Mouse (Mus musculus): ENCODE measurements around the gene Kdm8. TPM values are rescaled to one million over a fixed set of nuclear protein-coding genes. Genes with fewer than 3 reads are reported as not detected.

Kdm8 gene
- polyA plus RNA-seq, 1 experiment = 4.0 TPM

GRCm38 (mm10) chr7:125470901-125471300, 26.4 kb downstream of the Kdm8 start:
- H3K4me3 ChIP-seq = no peak overlapping the region

GRCm38 (mm10) chr7:125471991-125472741, 27.7 kb downstream of the Kdm8 start:
- Histone ChIP-seq H3K4me2 (ENCODE audit: low read depth) (peak overlapping the region; percentile 65), H3K27me3 (ENCODE audit: control insufficient read depth, insufficient read depth, insufficient read length) (no peaks in the 10 kb centered on the region), H3ac (ENCODE audit: control insufficient read depth, insufficient read length) (no peak overlapping the region), H3K36me3 (ENCODE audit: control insufficient read depth, insufficient read depth) (peaks cover 5% of the 10 kb centered on the region), H3K79me2 (ENCODE audit: control insufficient read depth, insufficient read depth) (no peaks in the 10 kb centered on the region), H3K4me3 (no peak overlapping the region)
- TF ChIP-seq MYOG (IDR thresholded peaks at IDR 0.05; ENCODE audit: control insufficient read depth in 1 of 3, insufficient read depth in 1 of 3, insufficient read length in 2 of 3, low read depth in 2 of 3) (peak in 1 of 3 experiments; percentile 16), TCF3 (IDR thresholded peaks at IDR 0.05; ENCODE audit: insufficient read length, low read depth) (no peak), E2F4 (IDR thresholded peaks at IDR 0.05; ENCODE audit: insufficient read depth) (no peak), MYOD1 (IDR thresholded peaks at IDR 0.05; ENCODE audit: control insufficient read depth in 1 of 3, insufficient read length in 2 of 3, low read depth in 2 of 3) (peak in 2 of 3 experiments; percentile 59 to 62)

More at GRCm38 (mm10) chr7:125470901-125471300, 26.4 kb downstream of the Kdm8 start:
- no peaks in the 10 kb centered on the region for H3K79me2 ChIP-seq (ENCODE audit: control insufficient read depth, insufficient read depth)
- TF ChIP-seq MYOD1 (IDR thresholded peaks at IDR 0.05; ENCODE audit: control insufficient read depth in 1 of 3, insufficient read length in 2 of 3, low read depth in 2 of 3) (no peak), TCF3 (IDR thresholded peaks at IDR 0.05; ENCODE audit: insufficient read length, low read depth) (no peak), USF1 (IDR thresholded peaks at IDR 0.05; ENCODE audit: low read depth) (no peak), POLR2AphosphoS2 (IDR thresholded peaks at IDR 0.05; ENCODE audit: insufficient read length, low read depth) (no peak), TCF12 (IDR thresholded peaks at IDR 0.05; ENCODE audit: insufficient read depth, poor library complexity, severe bottlenecking) (no peak), E2F4 (IDR thresholded peaks at IDR 0.05; ENCODE audit: insufficient read depth) (no peak), SRF (IDR thresholded peaks at IDR 0.05; ENCODE audit: control insufficient read depth, insufficient read length, low read depth) (no peak), CEBPB (IDR thresholded peaks at IDR 0.05; ENCODE audit: insufficient read depth, poor library complexity, severe bottlenecking) (no peak), POLR2A (IDR thresholded peaks at IDR 0.05; ENCODE audit: insufficient read length, low read depth) (no peak), MAX (IDR thresholded peaks at IDR 0.05; ENCODE audit: low read depth) (no peak), MYOG (IDR thresholded peaks at IDR 0.05; ENCODE audit: control insufficient read depth in 1 of 3, insufficient read depth in 1 of 3, insufficient read length in 2 of 3, low read depth in 2 of 3) (no peak), REST (IDR thresholded peaks at IDR 0.05; ENCODE audit: insufficient read depth, insufficient read length) (no peak)
- H3K27me3 ChIP-seq (ENCODE audit: control insufficient read depth, insufficient read depth, insufficient read length) = no peaks in the 10 kb centered on the region
- H3K36me3 ChIP-seq (ENCODE audit: control insufficient read depth, insufficient read depth) = peaks cover 5% of the 10 kb centered on the region
- no peak overlapping the region for H3ac ChIP-seq (ENCODE audit: control insufficient read depth, insufficient read length)
- H3K4me2 ChIP-seq (ENCODE audit: low read depth) = no peak overlapping the region

GRCm38 (mm10) chr7:125474535-125474934, 30.1 kb downstream of the Kdm8 start:
- no peaks in the 10 kb centered on the region for H3K27me3 ChIP-seq (ENCODE audit: control insufficient read depth, insufficient read depth, insufficient read length)
- no peak overlapping the region for H3ac ChIP-seq (ENCODE audit: control insufficient read depth, insufficient read length)
- H3K79me2 ChIP-seq (ENCODE audit: control insufficient read depth, insufficient read depth) = no peaks in the 10 kb centered on the region
- no peak overlapping the region for H3K4me3 ChIP-seq
- no peaks in the 10 kb centered on the region for H3K36me3 ChIP-seq (ENCODE audit: control insufficient read depth, insufficient read depth)
- TF ChIP-seq CEBPB (IDR thresholded peaks at IDR 0.05; ENCODE audit: insufficient read depth, poor library complexity, severe bottlenecking) (no peak), POLR2A (IDR thresholded peaks at IDR 0.05; ENCODE audit: insufficient read length, low read depth) (no peak), MYOD1 (IDR thresholded peaks at IDR 0.05; ENCODE audit: control insufficient read depth in 1 of 3, insufficient read length in 2 of 3, low read depth in 2 of 3) (no peak), MYOG (IDR thresholded peaks at IDR 0.05; ENCODE audit: control insufficient read depth in 1 of 3, insufficient read depth in 1 of 3, insufficient read length in 2 of 3, low read depth in 2 of 3) (no peak), TCF3 (IDR thresholded peaks at IDR 0.05; ENCODE audit: insufficient read length, low read depth) (no peak), SRF (IDR thresholded peaks at IDR 0.05; ENCODE audit: control insufficient read depth, insufficient read length, low read depth) (no peak), E2F4 (IDR thresholded peaks at IDR 0.05; ENCODE audit: insufficient read depth) (no peak), TCF12 (IDR thresholded peaks at IDR 0.05; ENCODE audit: insufficient read depth, poor library complexity, severe bottlenecking) (no peak), USF1 (IDR thresholded peaks at IDR 0.05; ENCODE audit: low read depth) (no peak), MAX (IDR thresholded peaks at IDR 0.05; ENCODE audit: low read depth) (no peak), REST (IDR thresholded peaks at IDR 0.05; ENCODE audit: insufficient read depth, insufficient read length) (no peak), POLR2AphosphoS2 (IDR thresholded peaks at IDR 0.05; ENCODE audit: insufficient read length, low read depth) (no peak)
- no peak overlapping the region for H3K4me2 ChIP-seq (ENCODE audit: low read depth)

GRCm38 (mm10) chr7:125475601-125476251, 31.2 kb downstream of the Kdm8 start:
- H3K4me3 ChIP-seq = no peak overlapping the region
- H3K4me2 ChIP-seq (ENCODE audit: low read depth) = no peak overlapping the region
- H3K36me3 ChIP-seq (ENCODE audit: control insufficient read depth, insufficient read depth) = peaks cover 3% of the 10 kb centered on the region
- H3K79me2 ChIP-seq (ENCODE audit: control insufficient read depth, insufficient read depth) = no peaks in the 10 kb centered on the region
- H3ac ChIP-seq (ENCODE audit: control insufficient read depth, insufficient read length) = no peak overlapping the region
- no peaks in the 10 kb centered on the region for H3K27me3 ChIP-seq (ENCODE audit: control insufficient read depth, insufficient read depth, insufficient read length)
- TF ChIP-seq POLR2A (IDR thresholded peaks at IDR 0.05; ENCODE audit: insufficient read length, low read depth) = no peak
- TF ChIP-seq CEBPB (IDR thresholded peaks at IDR 0.05; ENCODE audit: insufficient read depth, poor library complexity, severe bottlenecking) = no peak
- no peak for TF ChIP-seq USF1 (IDR thresholded peaks at IDR 0.05; ENCODE audit: low read depth)
- no peak for TF ChIP-seq MYOD1 (IDR thresholded peaks at IDR 0.05; ENCODE audit: control insufficient read depth in 1 of 3, insufficient read length in 2 of 3, low read depth in 2 of 3)
- TF ChIP-seq MYOG (IDR thresholded peaks at IDR 0.05; ENCODE audit: control insufficient read depth in 1 of 3, insufficient read depth in 1 of 3, insufficient read length in 2 of 3, low read depth in 2 of 3) = no peak
- TF ChIP-seq TCF12 (IDR thresholded peaks at IDR 0.05; ENCODE audit: insufficient read depth, poor library complexity, severe bottlenecking) = no peak
- no peak for TF ChIP-seq REST (IDR thresholded peaks at IDR 0.05; ENCODE audit: insufficient read depth, insufficient read length)
- TF ChIP-seq MAX (IDR thresholded peaks at IDR 0.05; ENCODE audit: low read depth) = no peak
- no peak for TF ChIP-seq SRF (IDR thresholded peaks at IDR 0.05; ENCODE audit: control insufficient read depth, insufficient read length, low read depth)
- TF ChIP-seq POLR2AphosphoS2 (IDR thresholded peaks at IDR 0.05; ENCODE audit: insufficient read length, low read depth) = no peak
- no peak for TF ChIP-seq TCF3 (IDR thresholded peaks at IDR 0.05; ENCODE audit: insufficient read length, low read depth)
- no peak for TF ChIP-seq E2F4 (IDR thresholded peaks at IDR 0.05; ENCODE audit: insufficient read depth)
